Mouse (Mus musculus): ENCODE results near the gene Olfr177.

- no peak for TF ChIP-seq CTCF (IDR thresholded peaks at IDR 0.05; ENCODE audit: borderline replicate concordance, insufficient read depth, low read length)
- TF ChIP-seq POLR2A (IDR thresholded peaks at IDR 0.05; ENCODE audit: low read depth, low read length) = no peak
These were observed 14.4 kb downstream of the Olfr177 start for GRCm38 (mm10) chr16:58860032-58860737.
